Mouse (Mus musculus): Measurements from ENCODE around the gene Otud5. TPM values are rescaled to one million over a fixed set of nuclear protein-coding genes. Genes with fewer than 3 reads are reported as not detected.

Otud5 gene
- polyA plus RNA-seq, 1 experiment from 2014 or later = 22.2 TPM

DNA sequence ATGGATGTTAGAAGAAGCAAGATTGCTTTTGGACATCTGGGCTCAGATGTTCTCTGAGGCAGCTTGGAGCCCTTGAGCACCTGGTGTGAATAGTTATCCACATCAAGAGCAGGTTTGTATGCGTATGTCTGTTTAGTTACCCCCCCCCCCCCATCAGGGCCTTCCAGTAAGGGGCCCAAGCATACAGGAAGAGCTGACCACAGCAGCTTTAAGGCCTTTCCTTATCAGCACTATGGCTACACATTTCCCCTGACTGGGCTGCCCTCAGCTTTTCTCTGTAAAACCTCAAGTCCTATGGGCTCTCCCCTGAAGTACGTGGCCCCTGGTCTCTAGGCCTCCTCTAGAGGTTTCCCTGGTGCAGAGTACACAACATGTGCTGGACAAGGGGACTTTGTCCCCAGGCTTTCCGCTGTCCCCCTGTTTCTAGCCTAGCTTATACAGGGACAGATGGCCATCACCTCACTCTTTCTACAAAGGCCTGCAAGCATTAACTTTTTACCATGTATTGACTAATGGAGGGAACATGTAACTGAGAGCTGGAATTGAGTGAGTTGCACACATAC is 18.1 kb downstream of the Otud5 start:
- no peaks in the 10 kb centered on the region; the same call in 1 of the 2 replicates for H3K4me1 ChIP-seq (ENCODE audit: insufficient read depth)
- H3K9ac ChIP-seq (replicated peaks) = no peak overlapping the region
- no peak overlapping the region for H3K4me2 ChIP-seq (ENCODE audit: low read depth, low read length)
- ATAC-seq (peak; percentile 75), DNase-seq (no peak)
- no peak overlapping the region for H3K4me3 ChIP-seq (ENCODE audit: low read depth, low read length)
- H3K27ac ChIP-seq (ENCODE audit: low read depth) = peak overlapping the region; percentile 26; the same call in 1 of the 2 replicates
- H3K36me3 ChIP-seq (replicated peaks; ENCODE audit: insufficient read depth, low read length) = peaks cover 11% of the 10 kb centered on the region
- 40% methylated on average over 3 of the region's 3 CpGs for WGBS (ENCODE audit: insufficient replicate concordance)
- H3K9me3 ChIP-seq (ENCODE audit: low read length) = no peaks in the 10 kb centered on the region
- H3K27me3 ChIP-seq (ENCODE audit: insufficient read depth, low read length) = no peaks in the 10 kb centered on the region
- TF ChIP-seq CTCF (IDR thresholded peaks at IDR 0.05; ENCODE audit: low read depth) = no peak

DNA sequence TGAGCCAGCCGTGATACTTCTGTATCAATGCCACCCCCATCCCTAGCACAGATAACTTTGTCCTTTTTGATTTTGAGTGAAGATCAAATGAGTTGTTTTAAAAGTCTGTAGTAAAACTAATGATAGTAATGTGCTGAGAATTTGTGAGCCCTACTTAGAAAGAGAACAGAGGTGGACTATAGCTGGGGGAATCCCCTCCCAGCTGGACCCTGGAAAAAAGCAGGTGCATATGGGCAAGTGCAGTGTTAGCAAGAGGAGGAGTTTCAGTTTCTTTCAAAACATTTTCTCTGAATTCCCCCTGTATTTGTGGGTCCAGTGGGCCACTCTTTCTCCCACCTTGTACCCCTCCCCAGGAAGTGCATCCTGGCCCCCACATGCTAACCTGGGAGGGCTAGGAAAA is 22.0 kb downstream of the Otud5 start:
- H3K4me3 ChIP-seq (ENCODE audit: low read depth, low read length) = no peak overlapping the region
- TF ChIP-seq CTCF (IDR thresholded peaks at IDR 0.05; ENCODE audit: low read depth) = no peak
- no peak for TF ChIP-seq EP300 (IDR thresholded peaks at IDR 0.05; ENCODE audit: low read depth)
- H3K4me1 ChIP-seq (ENCODE audit: insufficient read depth) = peaks cover 5% of the 10 kb centered on the region; the same call in 1 of the 2 replicates
- no peaks in the 10 kb centered on the region for H3K9me3 ChIP-seq (ENCODE audit: low read length)
- ATAC-seq (no peak), DNase-seq (no peak)
- H3K9ac ChIP-seq (replicated peaks) = no peak overlapping the region
- 74% methylated on average over 1 of the region's 1 CpGs for WGBS (ENCODE audit: insufficient replicate concordance)
- H3K4me2 ChIP-seq (ENCODE audit: low read depth, low read length) = no peak overlapping the region
- H3K36me3 ChIP-seq (replicated peaks; ENCODE audit: insufficient read depth, low read length) = peaks cover 12% of the 10 kb centered on the region
- no peak overlapping the region for H3K27ac ChIP-seq (ENCODE audit: low read depth)
- no peaks in the 10 kb centered on the region for H3K27me3 ChIP-seq (ENCODE audit: insufficient read depth, low read length)

DNA sequence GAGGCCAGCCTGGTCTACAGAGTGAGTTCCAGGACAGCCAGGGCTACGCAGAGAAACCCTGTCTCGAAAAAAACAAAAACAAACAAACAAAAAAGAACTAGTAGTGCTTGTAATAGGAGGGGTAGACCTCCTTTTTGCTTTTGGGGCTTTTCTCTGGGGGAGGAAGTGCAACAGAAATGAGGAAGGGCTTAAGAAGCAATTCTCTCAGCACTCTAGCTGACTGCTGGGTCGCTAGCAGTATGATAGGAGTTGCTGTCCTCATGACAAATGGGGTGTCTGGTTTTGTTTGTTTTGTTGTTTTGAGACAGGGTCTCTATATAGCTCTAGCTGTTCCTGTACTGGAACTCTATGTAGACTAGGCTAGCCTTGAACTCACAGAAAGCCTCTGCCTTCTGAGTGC is 23.4 kb downstream of the Otud5 start:
- H3K4me3 ChIP-seq (ENCODE audit: low read depth, low read length) = no peak overlapping the region
- H3K4me1 ChIP-seq (ENCODE audit: insufficient read depth) = peaks cover 5% of the 10 kb centered on the region; the same call in 1 of the 2 replicates
- no peaks in the 10 kb centered on the region for H3K27me3 ChIP-seq (ENCODE audit: insufficient read depth, low read length)
- H3K9ac ChIP-seq (replicated peaks) = no peak overlapping the region
- no peak for DNase-seq
- peaks cover 12% of the 10 kb centered on the region for H3K36me3 ChIP-seq (replicated peaks; ENCODE audit: insufficient read depth, low read length)
- WGBS (ENCODE audit: insufficient replicate concordance) = 53% methylated on average over 3 of the region's 3 CpGs
- no peak for ATAC-seq
- no peak overlapping the region for H3K27ac ChIP-seq (ENCODE audit: low read depth)
- TF ChIP-seq CTCF (IDR thresholded peaks at IDR 0.05; ENCODE audit: low read depth) (no peak), EP300 (IDR thresholded peaks at IDR 0.05; ENCODE audit: low read depth) (no peak)
- no peaks in the 10 kb centered on the region for H3K9me3 ChIP-seq (ENCODE audit: low read length)
- H3K4me2 ChIP-seq (ENCODE audit: low read depth, low read length) = no peak overlapping the region

DNA sequence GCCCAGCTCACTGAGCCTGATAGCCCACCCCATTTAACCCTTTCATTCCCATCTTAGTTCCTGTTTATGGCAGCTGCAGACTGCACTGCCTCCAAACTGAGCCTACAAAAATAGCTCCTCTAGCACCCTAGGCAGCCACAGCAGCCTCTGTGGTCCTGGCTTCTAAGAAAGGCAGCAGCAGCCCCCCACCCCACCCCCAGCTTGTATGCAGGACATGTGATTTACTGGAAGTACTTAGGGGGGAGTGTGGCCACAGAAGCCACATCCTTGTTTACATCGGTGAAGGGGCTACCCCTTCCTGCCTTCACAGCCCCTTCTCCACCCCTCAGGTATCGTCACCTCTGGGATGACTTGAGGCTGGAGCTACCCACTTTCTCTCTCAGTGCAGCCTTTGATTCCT is 24.2 kb downstream of the Otud5 start:
- H3K4me2 ChIP-seq (ENCODE audit: low read depth, low read length) = no peak overlapping the region
- no peaks in the 10 kb centered on the region for H3K9me3 ChIP-seq (ENCODE audit: low read length)
- H3K36me3 ChIP-seq (replicated peaks; ENCODE audit: insufficient read depth, low read length) = peaks cover 14% of the 10 kb centered on the region; the same call in 1 of the 2 replicates
- 0 out of 2 replicates have a peak, but pooled peaks cover 5% of the 10 kb centered on the region for H3K4me1 ChIP-seq (ENCODE audit: insufficient read depth)
- TF ChIP-seq CTCF (IDR thresholded peaks at IDR 0.05; ENCODE audit: low read depth) = no peak
- TF ChIP-seq EP300 (IDR thresholded peaks at IDR 0.05; ENCODE audit: low read depth) = no peak
- no peak overlapping the region for H3K4me3 ChIP-seq (ENCODE audit: low read depth, low read length)
- ATAC-seq (no peak), DNase-seq (no peak)
- no peak overlapping the region for H3K27ac ChIP-seq (ENCODE audit: low read depth)
- 49% methylated on average over 2 of the region's 2 CpGs for WGBS (ENCODE audit: insufficient replicate concordance)
- H3K27me3 ChIP-seq (ENCODE audit: insufficient read depth, low read length) = no peaks in the 10 kb centered on the region
- no peak overlapping the region for H3K9ac ChIP-seq (replicated peaks)

DNA sequence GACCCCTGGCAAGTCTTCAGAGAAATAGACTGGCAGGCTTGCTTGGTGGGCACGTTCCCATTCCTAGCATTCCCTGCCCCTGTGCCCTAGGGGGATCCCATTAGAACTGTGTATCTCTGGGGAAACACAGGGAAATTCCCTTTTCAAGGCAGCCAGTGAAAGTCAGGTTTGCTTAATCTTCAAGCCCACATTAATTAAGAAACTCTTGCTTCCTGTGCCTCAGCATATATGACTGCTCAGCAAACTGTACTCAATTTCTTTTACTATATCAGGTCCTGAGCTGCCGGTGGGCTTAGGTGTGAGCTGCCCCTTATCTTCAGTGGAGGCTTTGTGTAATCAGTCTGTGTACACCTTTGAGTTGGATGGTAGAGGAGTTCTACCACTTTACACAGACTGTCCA is 24.6 kb downstream of the Otud5 start:
- ATAC-seq (no peak), DNase-seq (no peak)
- H3K27ac ChIP-seq (ENCODE audit: low read depth) = 0 out of 2 replicates have a peak overlapping the region, but pooled peaks have one; percentile 2
- H3K27me3 ChIP-seq (ENCODE audit: insufficient read depth, low read length) = no peaks in the 10 kb centered on the region
- TF ChIP-seq EP300 (IDR thresholded peaks at IDR 0.05; ENCODE audit: low read depth) (no peak), CTCF (IDR thresholded peaks at IDR 0.05; ENCODE audit: low read depth) (no peak)
- peaks cover 14% of the 10 kb centered on the region; the same call in 1 of the 2 replicates for H3K36me3 ChIP-seq (replicated peaks; ENCODE audit: insufficient read depth, low read length)
- WGBS (ENCODE audit: insufficient replicate concordance) = 22% methylated on average over 2 of the region's 2 CpGs
- H3K4me3 ChIP-seq (ENCODE audit: low read depth, low read length) = no peak overlapping the region
- 0 out of 2 replicates have a peak, but pooled peaks cover 5% of the 10 kb centered on the region for H3K4me1 ChIP-seq (ENCODE audit: insufficient read depth)
- no peaks in the 10 kb centered on the region for H3K9me3 ChIP-seq (ENCODE audit: low read length)
- H3K4me2 ChIP-seq (ENCODE audit: low read depth, low read length) = no peak overlapping the region
- H3K9ac ChIP-seq (replicated peaks) = no peak overlapping the region

DNA sequence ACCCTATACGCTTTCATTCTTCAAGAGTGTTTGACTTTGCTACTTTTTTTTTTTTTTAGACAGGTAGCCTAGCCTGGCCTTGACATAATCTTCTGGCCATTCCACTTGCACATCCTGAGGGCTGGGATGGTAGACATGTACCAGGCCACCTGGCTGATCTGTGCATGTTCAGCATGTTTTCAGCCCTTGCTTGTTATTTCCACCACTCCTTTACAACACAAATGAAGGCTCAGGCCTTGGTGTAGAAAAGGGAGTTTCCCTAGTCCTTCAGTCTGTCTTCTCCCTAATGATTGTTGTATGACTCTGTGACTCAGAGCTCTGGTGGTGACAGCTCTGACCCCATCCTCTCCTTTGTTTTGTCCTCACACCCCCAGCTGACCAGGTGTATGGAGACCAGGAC is 26.0 kb downstream of the Otud5 start:
- no peak overlapping the region for H3K9ac ChIP-seq (replicated peaks)
- no peak overlapping the region for H3K27ac ChIP-seq (ENCODE audit: low read depth)
- TF ChIP-seq CTCF (IDR thresholded peaks at IDR 0.05; ENCODE audit: low read depth) (no peak), EP300 (IDR thresholded peaks at IDR 0.05; ENCODE audit: low read depth) (no peak)
- H3K4me1 ChIP-seq (ENCODE audit: insufficient read depth) = 0 out of 2 replicates have a peak, but pooled peaks cover 5% of the 10 kb centered on the region
- ATAC-seq (no peak), DNase-seq (no peak)
- no peak overlapping the region for H3K4me3 ChIP-seq (ENCODE audit: low read depth, low read length)
- H3K27me3 ChIP-seq (ENCODE audit: insufficient read depth, low read length) = no peaks in the 10 kb centered on the region
- H3K4me2 ChIP-seq (ENCODE audit: low read depth, low read length) = no peak overlapping the region
- WGBS (ENCODE audit: insufficient replicate concordance) = 94% methylated on average over 1 of the region's 1 CpGs
- peaks cover 24% of the 10 kb centered on the region for H3K36me3 ChIP-seq (replicated peaks; ENCODE audit: insufficient read depth, low read length)
- H3K9me3 ChIP-seq (ENCODE audit: low read length) = no peaks in the 10 kb centered on the region

Data from liver, postnatal 0 days (tissue).